Mouse (Mus musculus): ENCODE measurements around the gene Med15. TPM values are rescaled to one million over a fixed set of nuclear protein-coding genes. Genes with fewer than 3 reads are reported as not detected.
"Not testable (repeated sequence)": the region's sequence is repeated elsewhere in the genome, so short reads cannot be mapped to it uniquely, and the experiment has no call there.

Med15 gene
- total RNA-seq (2021), result 51.3 and 60.3 TPM in 2 replicates
- long read RNA-seq, experiment 1, transcript Med15-201 (18 exons, 3,410 nt), result major isoform, 6 of 34 reads
- long read RNA-seq, experiment 1, partial matches to known transcripts, result 8 of 34 reads
- long read RNA-seq, experiment 1, other reads (novel, unspliced or antisense), result 14 of 34 reads
- long read RNA-seq, experiment 2, transcript Med15-201 (18 exons, 3,410 nt), result major isoform, 5 of 14 reads
- long read RNA-seq, experiment 2, partial matches to known transcripts, result 1 of 14 reads
- long read RNA-seq, experiment 2, other reads (novel, unspliced or antisense), result 7 of 14 reads

DNA sequence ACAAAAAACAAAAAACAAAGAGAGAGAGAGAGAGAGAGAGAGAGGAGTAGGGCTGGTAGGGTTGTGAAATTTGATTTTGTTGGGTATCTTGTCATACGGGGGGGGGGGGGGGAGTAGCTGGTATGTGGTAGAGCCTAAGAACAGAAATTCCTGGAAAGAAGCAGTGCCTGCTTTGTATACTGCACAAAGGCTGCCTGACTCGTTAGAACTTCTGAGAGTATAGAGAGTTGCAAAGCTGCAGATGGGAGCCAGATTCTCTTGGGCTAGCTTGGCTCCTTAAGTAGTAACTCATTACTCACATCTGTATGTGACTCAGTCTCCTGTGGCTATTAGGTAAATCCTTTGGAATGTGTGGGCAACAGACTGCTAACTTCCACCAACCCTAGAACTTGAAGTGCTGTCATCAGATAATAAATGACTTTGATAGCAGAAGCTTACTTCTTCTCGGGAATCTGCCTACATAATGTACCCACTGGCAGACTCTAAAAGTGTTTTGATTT, at the start of gene Med15:
Gene Med15, minus strand, starts transcription at position 51 of the 500 bp plus-strand sequence.
- no peak for DNase-seq

DNA sequence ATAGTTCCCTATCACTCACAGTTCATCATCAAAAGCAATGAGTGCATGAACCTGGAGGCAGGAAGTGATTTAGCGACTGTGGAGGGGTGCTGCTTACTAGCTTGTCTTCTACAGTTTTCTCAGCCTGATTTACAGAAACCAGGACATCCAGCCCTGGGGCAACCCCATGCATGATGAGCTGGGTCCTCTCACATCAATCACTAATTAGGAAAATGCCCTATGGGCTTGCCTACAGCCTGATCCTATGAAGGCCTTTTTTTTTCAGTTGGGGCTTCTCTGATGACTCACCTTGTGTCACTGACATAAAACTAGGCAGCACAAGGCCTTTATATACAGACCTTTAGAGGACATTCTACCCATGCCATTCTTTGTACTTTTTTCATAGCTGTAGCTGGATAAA, 47.0 kb upstream of the Med15 start:
- DNase-seq, result no peak

DNA sequence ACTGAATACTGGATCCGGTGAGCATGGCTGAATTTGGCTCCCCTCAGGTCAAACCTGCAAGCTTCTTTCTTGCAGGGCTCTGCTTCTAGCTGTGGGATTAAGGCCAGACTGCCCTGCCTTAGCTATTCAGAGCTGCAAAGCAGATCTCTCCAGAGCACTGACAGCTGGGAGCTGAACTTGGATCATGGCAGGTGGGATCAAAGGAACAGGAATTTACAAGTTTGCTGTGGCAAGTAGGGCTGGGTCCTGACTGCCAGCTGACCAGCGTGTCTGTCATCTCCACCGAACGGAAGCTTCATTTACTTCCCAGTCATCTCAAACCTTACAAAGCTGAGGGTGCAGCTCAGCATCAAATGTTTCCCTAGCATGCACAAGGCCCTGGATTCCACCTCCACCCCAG, 45.5 kb upstream of the Med15 start:
- no peak for DNase-seq

DNA sequence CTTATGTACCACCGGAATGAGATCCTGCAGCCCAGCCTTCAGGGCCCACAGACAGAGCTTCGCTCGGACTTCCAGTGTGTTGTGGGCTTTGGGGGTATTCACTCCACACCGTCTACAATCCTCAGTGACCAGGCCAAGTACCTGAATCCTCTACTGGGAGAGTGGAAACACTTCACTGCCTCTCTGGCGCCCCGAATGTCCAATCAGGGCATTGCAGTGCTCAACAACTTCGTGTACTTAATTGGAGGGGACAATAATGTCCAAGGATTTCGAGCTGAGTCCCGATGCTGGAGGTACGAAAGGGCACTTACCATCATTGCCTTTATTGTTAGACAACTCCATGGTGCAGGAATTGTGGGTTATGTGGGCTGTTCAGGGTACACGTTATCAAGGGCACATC, 44.1 kb upstream of the Med15 start:
- peak; percentile 44 for DNase-seq

DNA sequence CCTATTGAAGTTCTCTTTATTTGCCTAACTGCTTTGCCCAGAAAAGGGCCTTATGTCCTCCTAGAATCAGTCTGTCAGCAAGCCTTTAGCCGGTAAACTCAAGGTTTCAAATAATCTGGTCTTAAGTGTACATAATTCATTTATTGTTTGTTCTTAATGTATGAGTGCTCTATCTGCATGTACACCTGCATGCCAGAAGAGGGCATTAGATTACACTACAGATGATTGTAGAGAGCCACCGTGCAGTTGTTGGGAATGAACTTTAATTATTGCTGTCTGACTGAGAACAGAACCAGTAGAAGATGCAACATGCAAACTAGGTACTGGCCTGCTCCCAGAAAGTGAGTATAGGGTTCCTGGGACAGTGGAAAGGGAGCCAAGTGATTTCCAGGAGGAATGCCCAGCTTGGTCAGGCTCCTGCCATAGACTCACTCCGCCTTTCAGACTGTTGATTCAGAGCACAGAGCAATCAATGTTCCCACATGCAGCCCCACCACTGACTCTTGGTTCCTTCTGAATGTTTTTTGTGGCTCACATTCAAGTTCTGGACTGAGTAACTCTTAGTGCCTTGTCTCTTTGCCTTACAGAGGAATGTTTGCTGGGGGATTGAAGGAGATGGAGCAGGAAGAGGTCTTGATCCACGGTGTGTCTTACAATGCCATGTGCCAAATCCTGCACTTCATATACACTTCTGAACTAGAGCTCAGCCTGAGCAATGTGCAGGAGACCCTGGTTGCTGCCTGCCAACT, 38.6 kb upstream of the Med15 start:
- DNase-seq, result peak; percentile 44

DNA sequence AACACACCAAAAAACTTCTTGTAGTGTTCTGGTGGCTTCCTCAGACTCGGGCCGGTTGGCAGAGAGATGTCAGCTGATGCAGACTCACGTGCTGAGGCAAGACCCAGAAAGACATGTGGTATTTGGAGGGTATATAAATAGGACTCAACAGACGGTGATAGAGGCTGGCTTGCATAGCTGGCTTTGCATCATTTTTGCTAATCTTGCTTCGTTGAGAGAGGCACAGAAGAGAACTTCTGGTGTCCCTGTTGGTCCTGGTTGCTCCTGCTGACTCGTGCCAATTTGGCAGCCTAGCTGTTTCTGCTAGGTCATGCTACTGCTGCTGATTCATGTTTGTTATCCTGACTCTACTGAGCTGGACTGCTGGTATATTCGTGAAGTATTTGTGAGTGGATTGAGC, 36.1 kb upstream of the Med15 start:
- DNase-seq, result peak; percentile 46

DNA sequence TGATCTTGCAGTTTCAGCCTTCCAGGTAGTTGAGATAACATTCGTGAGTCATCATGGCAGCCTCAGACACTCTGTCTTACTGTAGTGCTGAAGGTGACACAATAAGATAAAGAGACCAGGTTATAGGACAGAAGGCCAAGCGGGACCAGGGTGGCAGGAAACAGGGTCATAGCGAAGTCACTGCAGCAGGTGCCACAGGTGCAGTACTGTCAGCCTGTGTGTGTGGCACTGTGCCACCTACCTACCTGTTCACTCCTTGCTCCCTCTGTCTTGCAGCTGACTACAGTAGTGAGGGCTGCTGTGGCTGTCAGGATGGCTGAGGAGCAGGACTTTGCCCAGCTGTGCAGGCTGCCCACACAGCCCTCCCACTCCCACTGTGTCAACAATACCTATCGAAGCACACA, 31.4 kb upstream of the Med15 start:
- no peak for DNase-seq

DNA sequence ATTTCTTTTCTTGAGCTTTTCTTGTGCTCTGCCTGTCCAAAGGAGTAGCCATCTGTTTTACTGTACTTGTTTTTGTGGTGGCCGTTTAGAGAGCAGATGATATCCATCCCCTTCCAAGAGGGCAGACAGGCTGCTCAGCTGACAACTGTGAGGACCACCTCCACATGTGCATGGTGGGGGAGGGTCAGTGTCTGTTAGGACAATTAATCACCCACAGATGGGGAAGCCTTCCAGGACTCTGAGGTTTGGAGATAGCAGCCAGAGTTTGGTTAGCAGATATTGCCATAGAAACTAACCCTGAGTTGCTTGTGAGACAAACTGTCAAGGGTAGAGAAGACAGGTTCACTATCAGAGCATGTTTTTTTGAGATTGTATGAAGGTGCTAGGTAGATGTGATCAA, 28.4 kb upstream of the Med15 start:
- DNase-seq, result no peak

DNA sequence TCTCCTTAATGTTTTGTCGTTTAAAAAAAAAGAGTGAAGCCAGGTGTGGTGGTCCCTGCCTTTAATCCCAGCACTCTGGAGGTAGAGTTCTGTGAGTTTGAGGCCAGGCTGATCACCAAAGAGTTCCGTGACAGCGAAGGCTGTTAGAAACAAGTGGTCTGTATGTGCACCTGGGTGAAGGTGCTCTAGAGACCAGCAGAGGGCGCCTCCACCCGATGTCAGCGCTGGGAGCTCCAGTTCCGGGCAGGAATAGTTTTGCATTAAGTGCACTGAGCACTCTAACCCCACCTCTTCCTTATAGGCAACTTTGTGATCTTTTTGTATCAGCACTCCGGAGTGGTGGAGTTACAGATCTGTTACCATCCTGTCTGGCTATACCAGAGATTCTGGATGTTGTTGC, 28.0 kb upstream of the Med15 start:
- DNase-seq, result peak; percentile 66

DNA sequence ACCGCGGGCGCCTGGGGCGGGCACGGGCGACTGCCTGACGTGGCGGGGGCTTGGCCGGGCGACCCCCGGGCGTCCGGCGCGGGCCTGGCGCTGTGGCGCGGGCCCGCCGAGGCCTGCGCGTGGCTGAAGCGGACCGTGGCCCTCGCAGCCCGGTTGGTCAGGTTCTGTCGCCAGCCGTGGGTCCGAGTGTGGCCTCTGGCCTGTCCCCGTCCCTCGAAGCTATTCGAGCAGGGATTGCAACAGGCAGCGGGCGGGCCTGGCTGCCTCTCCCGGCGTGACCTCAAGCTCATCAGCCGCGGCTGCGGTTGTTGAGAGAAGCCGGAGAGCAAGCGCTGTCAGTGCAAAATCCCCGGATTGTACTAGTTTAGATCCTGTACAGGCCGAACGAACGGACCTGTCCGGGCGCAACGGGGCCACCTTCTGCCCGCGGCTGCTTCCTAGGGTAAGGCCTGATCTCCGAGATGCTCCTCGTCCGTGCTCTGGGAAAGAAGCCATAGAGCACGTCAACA, 27.2 kb upstream of the Med15 start:
- DNase-seq, result peak; percentile 77

DNA sequence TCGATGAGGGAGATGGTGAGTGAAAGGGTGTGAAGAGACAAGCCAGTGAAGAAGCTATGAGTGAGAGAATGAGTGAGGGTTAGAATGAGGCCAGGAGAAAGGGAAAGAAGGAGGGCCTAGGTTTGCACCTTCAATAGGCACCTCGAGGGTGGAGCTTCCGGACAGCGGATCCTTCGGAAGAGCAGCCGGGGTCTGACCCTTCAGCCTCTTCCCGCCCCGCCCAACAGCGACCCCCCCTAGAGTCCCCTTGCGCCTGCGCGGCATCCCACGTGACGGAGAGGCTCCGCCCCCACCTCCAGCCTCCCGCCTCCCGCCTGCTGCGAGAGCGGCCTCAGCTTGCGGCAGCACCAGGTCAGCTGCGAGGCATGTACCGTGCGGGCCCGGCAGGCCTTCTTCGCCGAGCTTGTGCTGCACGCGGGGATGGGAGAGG, 26.7 kb upstream of the Med15 start, which contains the start of gene Klhl22:
Gene Klhl22, plus strand, starts transcription at position 275 of the 430 bp plus-strand sequence.
- peak; percentile 95 for DNase-seq

DNA sequence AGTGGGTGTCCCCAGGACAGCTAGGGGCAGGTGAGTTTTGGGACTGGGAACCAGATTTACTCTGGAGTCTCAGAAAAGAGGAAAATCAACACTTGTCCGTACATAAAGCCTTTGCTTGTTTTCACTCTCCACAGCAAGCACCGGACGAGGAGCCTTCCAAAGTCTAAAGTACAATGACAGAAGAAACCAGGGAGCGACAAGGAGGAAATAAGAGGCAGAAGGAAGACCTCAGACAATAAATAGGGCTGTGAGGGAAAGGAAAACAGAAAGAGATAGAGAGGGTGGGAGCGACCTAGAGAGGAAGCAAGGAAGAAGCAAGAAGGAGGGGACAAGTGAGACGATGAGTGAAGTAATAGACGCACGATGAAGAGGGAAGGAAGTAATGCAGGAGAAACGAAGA, 26.2 kb upstream of the Med15 start:
- no peak for DNase-seq

DNA sequence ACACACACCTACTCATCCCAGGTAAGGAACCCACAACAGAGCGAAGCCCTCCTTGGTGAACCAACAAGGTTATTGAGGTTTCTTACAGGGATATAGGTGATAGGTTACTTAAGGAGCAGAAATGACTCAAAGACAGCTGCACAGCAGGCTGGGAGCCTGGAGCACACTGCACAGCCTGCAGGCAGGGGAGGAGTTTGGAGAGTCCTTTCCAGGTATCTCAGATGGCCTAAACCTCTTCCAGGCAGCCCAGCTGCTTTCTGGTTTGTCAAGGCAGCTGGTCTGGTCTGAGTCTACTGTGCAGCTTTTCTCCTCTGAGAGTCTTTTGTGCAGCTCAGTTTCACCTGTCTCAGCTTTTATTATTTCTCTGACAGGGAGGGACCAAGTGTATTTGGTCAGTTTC, 25.1 kb upstream of the Med15 start:
- DNase-seq, result no peak

DNA sequence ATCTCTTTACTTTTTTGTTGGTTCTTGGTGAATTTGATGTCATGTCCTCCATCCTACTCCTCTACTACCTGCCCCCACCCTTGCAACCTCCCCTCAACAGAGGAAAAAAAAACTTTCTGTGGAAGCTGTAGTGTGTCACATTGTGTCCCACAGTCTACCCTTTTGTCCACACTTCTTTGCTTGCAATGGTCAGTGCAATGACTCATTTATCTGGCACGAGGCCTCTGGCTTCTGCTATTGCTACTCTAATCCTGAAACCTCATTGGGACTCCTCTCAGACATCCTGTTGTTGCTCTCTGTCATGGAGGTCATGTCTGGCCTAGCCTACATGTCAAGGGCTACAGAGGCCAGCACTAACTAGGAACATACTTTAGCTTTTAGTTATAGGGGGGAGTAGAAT, 21.0 kb upstream of the Med15 start:
- DNase-seq, result peak; percentile 11

DNA sequence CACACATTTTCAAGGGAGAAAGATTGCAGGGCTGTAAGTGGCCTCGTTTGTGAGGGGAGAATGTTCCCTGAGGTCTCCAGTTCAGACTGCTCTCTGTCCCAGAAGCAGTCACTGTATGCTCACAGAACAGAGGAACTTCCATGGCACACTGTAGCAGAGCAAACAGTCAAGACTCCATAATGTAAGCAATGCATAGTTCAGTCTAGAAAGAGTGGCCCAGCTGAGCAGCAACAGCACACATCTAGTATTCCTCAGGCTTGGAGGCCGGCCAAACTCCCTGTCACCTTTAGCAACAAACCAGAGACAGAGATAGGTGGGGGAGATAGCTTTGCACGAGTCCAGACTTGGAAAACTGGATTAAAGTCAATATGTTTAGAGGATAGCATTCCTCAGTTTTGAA, 20.3 kb upstream of the Med15 start:
- peak; percentile 24 for DNase-seq

DNA sequence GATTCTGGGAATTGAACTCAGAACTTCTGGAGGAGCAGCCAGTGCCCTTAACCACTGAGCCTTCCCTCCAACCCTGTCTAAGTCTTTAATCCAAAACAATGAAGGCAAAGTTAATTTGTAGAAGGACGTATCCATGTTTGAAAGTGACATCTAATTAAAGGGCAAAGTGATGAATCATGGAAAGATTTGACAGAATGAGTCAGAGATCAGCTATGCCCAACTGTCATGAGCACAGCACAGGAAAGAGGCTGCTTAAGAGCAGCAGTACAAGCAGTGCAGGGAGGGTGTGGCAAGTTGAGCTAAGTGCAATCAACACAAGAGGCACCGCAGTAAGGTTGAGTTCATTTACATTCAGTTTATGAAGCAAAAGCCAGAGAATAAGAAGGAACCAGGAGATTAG, 12.4 kb upstream of the Med15 start:
- DNase-seq, result no peak

DNA sequence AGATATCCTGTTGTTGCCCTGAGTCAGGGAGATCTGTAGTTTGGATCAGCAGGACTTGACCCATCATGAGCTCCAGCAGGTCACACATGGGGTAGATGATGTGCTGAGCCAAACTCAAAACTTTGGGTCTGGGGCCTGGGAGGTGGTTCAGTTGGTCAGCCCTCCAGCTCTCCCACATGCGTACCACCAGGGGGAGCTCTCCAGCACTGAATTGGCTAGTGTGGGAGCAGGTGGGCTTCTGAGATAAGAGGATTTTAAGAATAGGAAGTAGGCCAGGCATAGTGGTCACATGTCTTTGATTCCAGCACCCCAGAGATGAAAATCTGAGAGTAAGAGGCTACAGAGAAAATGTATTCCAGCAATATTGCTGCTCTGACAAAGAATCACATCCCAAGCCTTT, 11.8 kb upstream of the Med15 start:
- DNase-seq, result peak; percentile 43

DNA sequence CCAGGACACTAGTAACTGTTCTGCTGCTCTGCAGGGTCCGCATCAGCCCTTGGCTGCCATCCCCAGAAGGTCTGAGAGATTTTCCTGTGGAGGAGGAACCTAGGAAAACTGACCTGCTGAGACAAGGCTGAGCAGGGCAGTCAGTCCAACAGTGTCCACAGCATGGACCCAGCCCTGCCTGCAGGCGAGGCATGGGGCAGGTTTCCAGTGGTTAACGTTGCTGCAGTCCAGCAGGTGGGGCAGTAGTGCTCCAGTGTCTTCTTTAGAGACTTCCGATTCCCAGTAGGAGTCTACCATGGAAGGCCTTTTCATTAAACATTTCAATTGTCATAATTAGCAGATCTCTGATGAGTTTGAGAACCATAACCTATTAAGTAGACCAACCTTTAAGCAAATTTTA, 10.6 kb upstream of the Med15 start:
- peak; percentile 22 for DNase-seq

DNA sequence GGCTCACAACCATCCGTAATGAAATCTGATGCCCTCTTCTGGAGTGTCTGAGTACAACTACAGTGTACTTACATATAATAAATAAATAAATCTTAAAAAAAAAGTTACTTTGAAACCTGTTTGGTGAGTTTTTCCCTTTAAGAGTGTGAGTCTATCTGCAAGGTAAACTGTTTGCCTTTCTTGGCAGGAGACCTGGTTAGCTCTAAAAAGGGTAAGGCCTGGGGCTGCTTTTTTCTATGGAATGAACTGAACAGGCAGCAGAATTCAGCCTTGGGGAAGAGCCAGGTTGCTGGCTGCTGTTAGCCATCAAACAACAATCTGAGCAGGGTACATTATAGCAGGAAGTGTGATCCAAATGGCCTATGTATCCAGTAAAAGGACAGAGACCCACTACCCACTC, 10.1 kb upstream of the Med15 start:
- no peak for DNase-seq

DNA sequence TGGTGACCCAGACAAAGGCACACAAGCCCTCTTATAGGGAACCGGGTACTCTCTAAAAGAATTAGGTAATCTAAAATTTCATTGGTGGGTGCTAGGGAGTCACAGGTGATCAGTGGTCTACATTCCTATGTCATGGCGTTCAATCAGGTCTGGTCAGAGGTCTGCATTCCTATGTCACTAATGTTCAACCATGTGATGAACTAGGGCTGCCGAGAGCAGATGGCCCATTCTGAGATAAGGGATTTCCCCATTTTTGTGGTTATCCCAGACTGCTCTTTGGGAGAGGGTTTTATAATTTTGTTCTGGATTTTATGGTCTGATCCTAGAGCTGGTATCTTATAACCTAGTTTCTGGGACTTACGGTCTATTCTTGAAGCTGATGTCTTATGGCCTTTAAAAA, 7.4 kb upstream of the Med15 start:
- DNase-seq, result no peak

DNA sequence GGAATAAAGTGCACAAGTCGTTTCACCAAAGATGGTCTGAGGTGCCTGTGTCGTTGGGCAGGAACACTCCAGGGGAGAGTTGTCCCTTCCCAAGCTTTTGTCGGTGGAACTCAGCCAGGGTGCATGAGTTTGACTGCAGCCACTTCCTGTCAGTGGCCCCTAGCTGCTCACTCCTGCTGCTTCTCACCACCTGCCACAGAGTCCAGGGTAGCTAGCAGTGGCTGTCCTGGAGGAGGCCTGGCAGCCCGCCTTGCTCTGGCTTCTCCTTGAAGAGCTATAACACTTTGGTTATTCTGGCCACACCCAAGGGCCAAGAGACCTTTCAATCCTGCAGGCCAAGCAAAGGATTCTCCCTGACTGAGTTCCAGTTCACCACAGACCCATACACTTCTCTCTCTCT, 3.5 kb upstream of the Med15 start:
- DNase-seq, result no peak

DNA sequence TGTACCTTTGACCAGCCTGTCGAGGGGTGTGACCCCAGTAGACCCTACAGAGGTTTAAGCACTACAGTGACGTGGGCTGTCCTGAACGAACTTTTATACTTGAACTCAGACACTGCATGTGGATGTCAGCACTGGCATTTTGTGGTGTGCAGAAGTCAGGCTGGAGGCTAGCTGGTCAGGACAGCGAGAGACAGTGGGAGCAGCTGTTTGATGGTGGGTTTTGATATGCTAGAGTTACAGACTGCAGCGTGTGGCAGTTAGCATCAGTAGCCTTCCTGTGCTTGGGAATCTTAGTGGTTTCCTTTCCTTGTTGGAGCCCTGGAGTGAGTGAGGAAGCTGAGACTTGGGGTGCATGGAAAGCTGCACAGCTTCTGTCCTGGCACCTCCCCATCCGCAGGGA, 2.2 kb upstream of the Med15 start:
- not testable (repeated sequence) for DNase-seq

DNA sequence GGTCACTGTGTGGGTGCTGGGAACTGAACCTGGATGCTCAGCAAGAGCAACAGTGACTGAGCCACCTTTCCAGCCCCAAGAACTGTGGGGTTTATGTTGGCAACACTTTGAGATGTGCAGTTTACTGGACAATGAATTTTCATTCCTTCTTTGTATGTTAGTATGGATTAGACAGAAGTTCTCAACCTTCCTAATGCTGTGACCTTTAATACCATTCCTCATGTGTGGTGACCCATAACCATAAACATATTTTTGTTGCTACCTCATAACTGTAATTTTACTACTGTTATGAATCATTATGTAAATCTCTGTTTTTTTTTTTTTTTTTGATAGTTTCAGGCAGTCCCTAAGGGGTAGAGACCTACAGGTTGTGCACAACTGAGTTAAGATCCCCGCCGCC, 955 bp upstream of the Med15 start:
- DNase-seq, result no peak

DNA sequence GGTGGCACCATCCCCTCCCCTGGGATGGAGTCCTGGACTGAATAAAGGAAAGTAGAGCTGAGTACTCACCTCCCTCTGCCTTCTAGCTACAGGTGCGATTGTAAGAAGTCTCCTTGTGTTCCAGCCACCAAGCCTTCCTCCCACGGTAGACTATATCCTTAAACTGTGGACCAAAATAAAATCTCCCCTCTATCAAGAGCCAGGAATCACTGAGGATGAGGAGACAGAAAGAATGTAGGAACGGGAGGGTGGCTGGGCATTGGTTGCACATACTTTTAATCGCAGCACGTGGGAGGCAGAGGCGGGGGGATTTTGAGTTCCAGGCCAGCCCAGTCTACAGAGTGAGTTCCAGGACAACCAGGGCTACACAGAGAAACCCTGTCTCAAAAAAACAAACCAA, 260 bp downstream of the Med15 start:
- DNase-seq, result no peak
